Mouse (Mus musculus): ENCODE results near the gene Nsg1.
A peak's percentile ranks its signal among the peaks of the same experiment; 100 is the strongest.

The Nsg1 gene

GRCm38 (mm10) chr5:38137163-38137562, 22.5 kb downstream of the Nsg1 start:
- no peak for DNase-seq

- no peak for DNase-seq
Observed at GRCm38 (mm10) chr5:38136247-38136646, 23.5 kb downstream of the Nsg1 start.

GRCm38 (mm10) chr5:38129339-38129738, 30.4 kb downstream of the Nsg1 start:
- no peak for DNase-seq

- DNase-seq = no peak
Observed at GRCm38 (mm10) chr5:38126519-38127306, 33.0 kb downstream of the Nsg1 start.

GRCm38 (mm10) chr5:38121699-38122098, 38.0 kb downstream of the Nsg1 start:
- no peak for DNase-seq

GRCm38 (mm10) chr5:38119268-38119667, 40.4 kb downstream of the Nsg1 start:
- DNase-seq = no peak

GRCm38 (mm10) chr5:38117056-38117455, 42.7 kb downstream of the Nsg1 start:
- no peak for DNase-seq

- DNase-seq = no peak
Observed at GRCm38 (mm10) chr5:38114526-38114925, 45.2 kb downstream of the Nsg1 start.

GRCm38 (mm10) chr5:38106807-38107206, 52.9 kb downstream of the Nsg1 start:
- no peak for DNase-seq

GRCm38 (mm10) chr5:38106080-38106697, 53.5 kb downstream of the Nsg1 start:
- no peak for DNase-seq

GRCm38 (mm10) chr5:38102945-38103344, 56.8 kb downstream of the Nsg1 start:
- DNase-seq = no peak

- no peak for DNase-seq
Observed at GRCm38 (mm10) chr5:38099139-38099676, 60.5 kb downstream of the Nsg1 start.

- DNase-seq = peak in 1 of 2 experiments; percentile 51
Observed at GRCm38 (mm10) chr5:38097501-38098093, 62.1 kb downstream of the Nsg1 start.

GRCm38 (mm10) chr5:38094331-38094730, 65.4 kb downstream of the Nsg1 start:
- DNase-seq = no peak

GRCm38 (mm10) chr5:38091966-38092304, 67.8 kb downstream of the Nsg1 start:
- DNase-seq = no peak

GRCm38 (mm10) chr5:38091046-38091965, 68.4 kb downstream of the Nsg1 start:
- peak in 1 of 2 experiments; percentile 43 for DNase-seq

- no peak for DNase-seq
Observed at GRCm38 (mm10) chr5:38090581-38090980, 69.1 kb downstream of the Nsg1 start.

GRCm38 (mm10) chr5:38090111-38090510, 69.6 kb downstream of the Nsg1 start:
- DNase-seq = no peak

All from cerebellum, postnatal 25 days (tissue).